Mouse (Mus musculus): ENCODE data around the gene Dapp1. TPM values are rescaled to one million over a fixed set of nuclear protein-coding genes. Genes with fewer than 3 reads are reported as not detected.
A peak's percentile ranks its signal among the peaks of the same experiment; 100 is the strongest.
"Not testable (repeated sequence)": the region's sequence is repeated elsewhere in the genome, so short reads cannot be mapped to it uniquely, and the experiment has no call there.

The Dapp1 gene
- polyA plus RNA-seq, 1 experiment from 2014 or later, result 1.2 TPM

GRCm38 (mm10) chr3:137968820-137969486, 12.4 kb downstream of the Dapp1 start:
- no peaks in the 10 kb centered on the region for H3K36me3 ChIP-seq (ENCODE audit: control insufficient read depth, insufficient read depth, low read length)
- no peak for ATAC-seq (ENCODE audit: low FRiP score, low TSS enrichment)
- WGBS, result 93% methylated on average over 9 of the region's 9 CpGs
- H3K4me1 ChIP-seq (ENCODE audit: control insufficient read depth, insufficient read depth, low read length), result no peaks in the 10 kb centered on the region
- no peak overlapping the region for H3K4me2 ChIP-seq (ENCODE audit: low read length)
- DNase-seq, result no peak
- no peak overlapping the region for H3K9ac ChIP-seq (replicated peaks; ENCODE audit: low read length)
- H3K9me3 ChIP-seq (ENCODE audit: control insufficient read depth, low read length), result no peaks in the 10 kb centered on the region
- no peak overlapping the region for H3K27ac ChIP-seq (replicated peaks; ENCODE audit: low read depth, low read length)
- H3K27me3 ChIP-seq (ENCODE audit: control insufficient read depth, insufficient read depth, low read length), result no peaks in the 10 kb centered on the region
- no peak overlapping the region for H3K4me3 ChIP-seq (replicated peaks; ENCODE audit: low read depth, low read length)

DNA sequence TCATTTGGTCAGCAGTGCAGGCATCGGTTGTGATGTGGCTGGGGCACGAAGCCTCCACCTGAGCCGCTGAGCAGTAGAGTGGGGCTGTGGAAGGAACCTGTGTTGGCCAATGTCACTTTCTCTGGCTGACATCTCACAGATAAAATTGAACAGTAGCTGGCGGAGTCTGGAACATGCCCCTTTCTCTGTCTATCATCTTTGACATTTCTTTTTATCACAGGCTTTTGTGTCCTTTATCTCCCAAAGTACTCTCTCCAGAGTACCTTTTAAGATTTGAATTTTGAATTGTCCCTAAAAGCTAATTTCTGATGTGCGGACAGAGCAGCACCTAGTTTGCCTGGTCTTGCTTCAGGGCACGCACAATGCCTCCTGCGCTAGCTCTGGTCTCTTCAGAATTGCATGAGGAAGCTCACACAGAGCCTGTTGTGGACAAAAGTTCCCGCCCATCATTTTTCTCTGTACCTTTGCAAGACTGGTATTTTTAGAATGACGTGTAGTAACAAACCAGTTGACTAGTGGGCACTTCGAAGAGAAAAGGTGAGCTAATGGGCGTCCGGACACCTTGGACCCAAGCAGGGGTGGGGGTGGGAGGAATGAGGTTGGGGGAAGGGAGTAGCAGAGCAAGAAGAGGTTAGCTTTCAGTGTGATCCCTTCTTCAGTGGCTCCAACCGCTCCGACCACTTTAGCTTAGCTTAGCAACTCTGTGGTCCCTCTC, 13.1 kb downstream of the Dapp1 start:
- Histone ChIP-seq H3K27ac (replicated peaks; ENCODE audit: low read depth, low read length) (no peak overlapping the region), H3K9ac (replicated peaks; ENCODE audit: low read length) (no peak overlapping the region), H3K27me3 (ENCODE audit: control insufficient read depth, insufficient read depth, low read length) (no peaks in the 10 kb centered on the region), H3K9me3 (ENCODE audit: control insufficient read depth, low read length) (no peaks in the 10 kb centered on the region), H3K36me3 (ENCODE audit: control insufficient read depth, insufficient read depth, low read length) (no peaks in the 10 kb centered on the region), H3K4me3 (replicated peaks; ENCODE audit: low read depth, low read length) (no peak overlapping the region), H3K4me1 (ENCODE audit: control insufficient read depth, insufficient read depth, low read length) (peaks cover 5% of the 10 kb centered on the region; the same call in 1 of the 2 replicates), H3K4me2 (ENCODE audit: low read length) (no peak overlapping the region)
- ATAC-seq (ENCODE audit: low FRiP score, low TSS enrichment) (no peak), DNase-seq (no peak)
- 91% methylated on average over 14 of the region's 14 CpGs for WGBS

DNA sequence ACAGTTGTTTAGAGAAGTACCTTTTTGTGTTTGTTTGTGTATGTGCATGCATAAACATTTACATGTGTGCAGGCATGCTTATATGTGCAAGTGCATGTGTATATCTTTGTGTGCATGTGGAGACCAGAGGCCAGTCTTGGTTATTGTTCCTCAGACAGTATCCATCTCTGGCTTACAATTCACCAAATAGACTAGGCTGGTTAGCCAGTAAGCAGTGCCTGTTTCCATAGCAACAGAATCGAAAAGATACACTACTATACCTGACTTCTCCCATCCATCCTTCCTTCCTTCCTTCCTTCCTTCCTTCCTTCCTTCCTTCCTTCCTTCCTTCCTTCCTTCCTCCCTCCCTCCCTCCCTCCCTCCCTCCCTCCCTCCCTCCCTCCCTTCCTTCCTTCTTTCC, 17.3 kb downstream of the Dapp1 start:
- ATAC-seq (ENCODE audit: low FRiP score, low TSS enrichment); H3K36me3 ChIP-seq (ENCODE audit: control insufficient read depth, insufficient read depth, low read length); H3K9ac ChIP-seq (replicated peaks; ENCODE audit: low read length); H3K27me3 ChIP-seq (ENCODE audit: control insufficient read depth, insufficient read depth, low read length); H3K4me3 ChIP-seq (replicated peaks; ENCODE audit: low read depth, low read length); H3K4me2 ChIP-seq (ENCODE audit: low read length); H3K27ac ChIP-seq (replicated peaks; ENCODE audit: low read depth, low read length); H3K4me1 ChIP-seq (ENCODE audit: control insufficient read depth, insufficient read depth, low read length); H3K9me3 ChIP-seq (ENCODE audit: control insufficient read depth, low read length): not testable (repeated sequence)
- 53% methylated on average over 1 of the region's 1 CpGs for WGBS
- DNase-seq, result peak; percentile 62

- 62% methylated on average over 8 of the region's 8 CpGs for WGBS
- DNase-seq (no peak), ATAC-seq (ENCODE audit: low FRiP score, low TSS enrichment) (no peak)
Observed at GRCm38 (mm10) chr3:137963508-137963907, 17.8 kb downstream of the Dapp1 start.

GRCm38 (mm10) chr3:137961736-137962385, 19.5 kb downstream of the Dapp1 start:
- no peaks in the 10 kb centered on the region for H3K27me3 ChIP-seq (ENCODE audit: control insufficient read depth, insufficient read depth, low read length)
- no peak overlapping the region for H3K27ac ChIP-seq (replicated peaks; ENCODE audit: low read depth, low read length)
- no peak overlapping the region for H3K9ac ChIP-seq (replicated peaks; ENCODE audit: low read length)
- no peak for ATAC-seq (ENCODE audit: low FRiP score, low TSS enrichment)
- H3K4me2 ChIP-seq (ENCODE audit: low read length), result no peak overlapping the region
- no peaks in the 10 kb centered on the region for H3K9me3 ChIP-seq (ENCODE audit: control insufficient read depth, low read length)
- peaks cover 5% of the 10 kb centered on the region; the same call in 1 of the 2 replicates for H3K4me1 ChIP-seq (ENCODE audit: control insufficient read depth, insufficient read depth, low read length)
- no peak overlapping the region for H3K4me3 ChIP-seq (replicated peaks; ENCODE audit: low read depth, low read length)
- DNase-seq, result no peak
- 59% methylated on average over 8 of the region's 8 CpGs for WGBS
- no peaks in the 10 kb centered on the region for H3K36me3 ChIP-seq (ENCODE audit: control insufficient read depth, insufficient read depth, low read length)

More at GRCm38 (mm10) chr3:137963508-137963907, 17.8 kb downstream of the Dapp1 start:
- Histone ChIP-seq H3K9me3 (ENCODE audit: control insufficient read depth, low read length) (no peaks in the 10 kb centered on the region), H3K27me3 (ENCODE audit: control insufficient read depth, insufficient read depth, low read length) (no peaks in the 10 kb centered on the region), H3K36me3 (ENCODE audit: control insufficient read depth, insufficient read depth, low read length) (no peaks in the 10 kb centered on the region), H3K4me2 (ENCODE audit: low read length) (no peak overlapping the region), H3K4me3 (replicated peaks; ENCODE audit: low read depth, low read length) (no peak overlapping the region), H3K27ac (replicated peaks; ENCODE audit: low read depth, low read length) (no peak overlapping the region), H3K4me1 (ENCODE audit: control insufficient read depth, insufficient read depth, low read length) (peaks cover 5% of the 10 kb centered on the region; the same call in 1 of the 2 replicates), H3K9ac (replicated peaks; ENCODE audit: low read length) (no peak overlapping the region)

DNA sequence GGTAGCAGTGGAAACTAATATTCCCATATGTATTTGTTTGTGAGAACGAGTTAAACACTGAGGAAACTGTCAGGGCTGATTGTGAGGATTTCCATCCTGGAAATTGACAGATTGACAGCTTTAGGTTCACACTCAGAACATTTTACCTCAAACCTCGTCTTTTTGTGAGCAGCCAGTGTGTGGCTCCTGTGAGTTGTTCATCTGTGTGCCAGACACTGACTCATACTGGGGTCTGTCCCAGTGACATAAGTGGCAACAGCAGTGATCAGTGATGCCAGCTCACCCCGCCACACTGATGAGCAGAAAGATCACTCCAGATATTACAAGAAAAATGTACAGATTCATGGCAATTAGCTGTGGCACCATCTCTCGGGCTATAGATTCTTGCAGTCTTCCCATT, 21.9 kb downstream of the Dapp1 start:
- WGBS, result 84% methylated on average over 4 of the region's 4 CpGs
- H3K4me3 ChIP-seq (replicated peaks; ENCODE audit: low read depth, low read length), result no peak overlapping the region
- no peak for DNase-seq
- no peak overlapping the region for H3K27ac ChIP-seq (replicated peaks; ENCODE audit: low read depth, low read length)
- H3K9ac ChIP-seq (replicated peaks; ENCODE audit: low read length), result no peak overlapping the region
- no peak overlapping the region for H3K4me2 ChIP-seq (ENCODE audit: low read length)
- H3K27me3 ChIP-seq (ENCODE audit: control insufficient read depth, insufficient read depth, low read length), result no peaks in the 10 kb centered on the region
- H3K4me1 ChIP-seq (ENCODE audit: control insufficient read depth, insufficient read depth, low read length), result peaks cover 8% of the 10 kb centered on the region; the same call in 1 of the 2 replicates
- ATAC-seq (ENCODE audit: low FRiP score, low TSS enrichment), result no peak
- no peaks in the 10 kb centered on the region for H3K9me3 ChIP-seq (ENCODE audit: control insufficient read depth, low read length)
- H3K36me3 ChIP-seq (ENCODE audit: control insufficient read depth, insufficient read depth, low read length), result no peaks in the 10 kb centered on the region

DNA sequence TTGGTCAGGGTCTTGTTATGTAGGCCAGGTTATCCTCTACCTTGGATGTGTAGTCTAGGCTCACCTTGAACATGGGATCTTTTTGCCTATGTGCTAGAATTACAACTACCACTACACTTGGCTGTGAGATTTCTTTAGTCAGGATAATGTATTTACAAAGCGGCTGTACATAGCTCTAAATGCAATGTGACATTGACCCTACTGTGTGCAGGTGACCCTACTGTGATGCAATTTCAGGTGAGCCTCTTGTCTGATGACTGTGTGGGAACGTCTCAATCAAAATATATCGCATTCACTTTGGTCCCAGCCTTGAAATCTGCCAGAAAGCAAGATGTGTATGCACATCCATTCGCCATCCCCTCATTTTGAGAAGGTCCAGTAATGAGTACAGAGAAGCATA, 23.0 kb downstream of the Dapp1 start:
- no peak overlapping the region for H3K4me3 ChIP-seq (replicated peaks; ENCODE audit: low read depth, low read length)
- no peaks in the 10 kb centered on the region for H3K27me3 ChIP-seq (ENCODE audit: control insufficient read depth, insufficient read depth, low read length)
- H3K4me1 ChIP-seq (ENCODE audit: control insufficient read depth, insufficient read depth, low read length), result peaks cover 4% of the 10 kb centered on the region
- DNase-seq (no peak), ATAC-seq (ENCODE audit: low FRiP score, low TSS enrichment) (no peak)
- no peaks in the 10 kb centered on the region for H3K36me3 ChIP-seq (ENCODE audit: control insufficient read depth, insufficient read depth, low read length)
- WGBS, result 96% methylated on average over 4 of the region's 4 CpGs
- no peak overlapping the region for H3K9ac ChIP-seq (replicated peaks; ENCODE audit: low read length)
- H3K9me3 ChIP-seq (ENCODE audit: control insufficient read depth, low read length), result no peaks in the 10 kb centered on the region
- H3K27ac ChIP-seq (replicated peaks; ENCODE audit: low read depth, low read length), result no peak overlapping the region
- H3K4me2 ChIP-seq (ENCODE audit: low read length), result no peak overlapping the region

GRCm38 (mm10) chr3:137957864-137958263, 23.5 kb downstream of the Dapp1 start:
- Histone ChIP-seq H3K4me1 (ENCODE audit: control insufficient read depth, insufficient read depth, low read length) (peaks cover 8% of the 10 kb centered on the region), H3K36me3 (ENCODE audit: control insufficient read depth, insufficient read depth, low read length) (no peaks in the 10 kb centered on the region), H3K27me3 (ENCODE audit: control insufficient read depth, insufficient read depth, low read length) (no peaks in the 10 kb centered on the region), H3K9me3 (ENCODE audit: control insufficient read depth, low read length) (no peaks in the 10 kb centered on the region), H3K4me3 (replicated peaks; ENCODE audit: low read depth, low read length) (no peak overlapping the region), H3K4me2 (ENCODE audit: low read length) (no peak overlapping the region), H3K27ac (replicated peaks; ENCODE audit: low read depth, low read length) (no peak overlapping the region), H3K9ac (replicated peaks; ENCODE audit: low read length) (no peak overlapping the region)
- DNase-seq (no peak), ATAC-seq (ENCODE audit: low FRiP score, low TSS enrichment) (no peak)
- WGBS, result 87% methylated on average over 9 of the region's 9 CpGs

Measured in midbrain, embryonic 14.5 days (tissue).